Comparison of ENCODE assay signal across 8 mouse cellular contexts in the genomic region with DNA sequence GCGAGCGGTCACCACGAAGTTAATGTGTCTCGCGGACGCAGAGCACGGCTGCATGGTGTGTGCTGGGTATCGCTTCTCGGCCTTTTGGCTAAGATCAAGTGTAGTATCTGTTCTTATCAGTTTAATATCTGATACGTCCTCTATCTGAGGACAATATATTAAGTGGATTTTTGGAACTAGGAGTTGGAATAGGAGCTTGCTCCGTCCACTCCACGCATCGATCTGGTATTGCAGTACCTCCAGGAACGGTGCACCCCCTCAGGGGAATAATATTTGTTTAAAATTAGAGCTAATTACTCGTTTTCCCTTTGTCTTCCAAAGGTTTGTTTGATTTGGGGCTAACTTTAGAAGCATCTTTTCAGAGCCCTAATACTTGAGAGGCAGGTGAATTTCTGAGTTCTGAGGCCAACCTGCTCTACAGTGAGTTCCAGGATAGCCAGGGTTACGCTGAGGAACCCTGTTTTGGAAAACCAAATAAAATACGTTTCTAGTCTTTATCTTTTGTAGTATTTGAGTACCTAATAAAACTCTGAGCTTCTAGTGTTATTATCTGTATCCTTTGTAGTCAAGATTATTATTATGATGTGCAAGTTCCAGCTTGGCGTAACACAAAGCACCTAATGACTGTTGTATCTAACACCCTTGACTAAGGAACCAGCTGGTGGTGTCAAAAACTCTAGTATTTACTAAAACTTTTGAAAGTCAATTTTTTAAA. TPM values are rescaled to one million over a fixed set of nuclear protein-coding genes. Genes with fewer than 3 reads are reported as not detected.
DNase-seq lines count a peak whose midpoint lies in the region; ATAC-seq and TF ChIP-seq lines count a peak whose summit lies in the region.

No protein-coding gene starts in this region.

- H3K4me1 ChIP-seq in embryonic facial prominence, embryonic 13.5 days = no peaks in the 10 kb centered on the region
- no peaks in the 10 kb centered on the region for H3K4me1 ChIP-seq in hindbrain, postnatal 0 days (ENCODE audit: insufficient read depth, low read length)
- no peaks in the 10 kb centered on the region for H3K4me1 ChIP-seq in liver, embryonic 16.5 days (ENCODE audit: control insufficient read depth, low read depth, low read length)

- TF ChIP-seq CTCF in hindbrain, postnatal 0 days (IDR thresholded peaks at IDR 0.05; ENCODE audit: low read depth) = no peak

- H3K27me3 ChIP-seq in embryonic facial prominence, embryonic 13.5 days = peaks cover 29% of the 10 kb centered on the region
- no peaks in the 10 kb centered on the region for H3K27me3 ChIP-seq in hindbrain, postnatal 0 days (ENCODE audit: insufficient read depth, low read length)
- peaks cover 10% of the 10 kb centered on the region for H3K27me3 ChIP-seq in liver, embryonic 16.5 days (ENCODE audit: control insufficient read depth, insufficient read depth, low read depth, low read length)

- DNase-seq in adrenal gland, adult (ENCODE audit: inconsistent age in 2 of 2, low spot score in 1 of 2) = peak; percentile 22 to 74
- DNase-seq in adrenal gland, adult 8-10 months = no peak
- peak; percentile 58 to 65 for DNase-seq in right cerebral cortex, postnatal 10 days (ENCODE audit: low spot score in 2 of 2)
- DNase-seq in right cerebral cortex, postnatal 25 days = no peak
- DNase-seq in hindbrain, postnatal 0 days (ENCODE audit: low spot score) = peak; percentile 76
- DNase-seq in retina, postnatal 1 day = peak; percentile 92

- H3K27ac ChIP-seq in embryonic facial prominence, embryonic 13.5 days = no peak overlapping the region
- no peak overlapping the region; the same call in 1 of the 2 replicates for H3K27ac ChIP-seq in hindbrain, postnatal 0 days
- H3K27ac ChIP-seq in liver, embryonic 16.5 days (ENCODE audit: low read length) = no peak overlapping the region

- peak; percentile 83 for ATAC-seq in embryonic facial prominence, embryonic 13.5 days (ENCODE audit: insufficient number of reproducible peaks, insufficient read depth, low FRiP score, low TSS enrichment, low read depth)
- ATAC-seq in hindbrain, postnatal 0 days = peak; percentile 91
- ATAC-seq in liver, embryonic 16.5 days (ENCODE audit: low read depth) = peak; percentile 81

- H3K9me3 ChIP-seq in embryonic facial prominence, embryonic 13.5 days = no peaks in the 10 kb centered on the region
- H3K9me3 ChIP-seq in hindbrain, postnatal 0 days (ENCODE audit: low read length) = no peaks in the 10 kb centered on the region
- no peaks in the 10 kb centered on the region for H3K9me3 ChIP-seq in liver, embryonic 16.5 days (replicated peaks; ENCODE audit: control insufficient read depth, low read length)

- H3K4me3 ChIP-seq in embryonic facial prominence, embryonic 13.5 days = peak overlapping the region; percentile 47
- H3K4me3 ChIP-seq in hindbrain, postnatal 0 days (ENCODE audit: low read length) = peak overlapping the region; percentile 45
- peak overlapping the region; percentile 58; the same call in 1 of the 2 replicates for H3K4me3 ChIP-seq in liver, embryonic 16.5 days (ENCODE audit: low read depth, low read length)

- no peaks in the 10 kb centered on the region for H3K36me3 ChIP-seq in embryonic facial prominence, embryonic 13.5 days
- H3K36me3 ChIP-seq in hindbrain, postnatal 0 days (ENCODE audit: insufficient read depth, low read length) = no peaks in the 10 kb centered on the region
- no peaks in the 10 kb centered on the region for H3K36me3 ChIP-seq in liver, embryonic 16.5 days (ENCODE audit: control insufficient read depth, insufficient read depth)

- H3K4me2 ChIP-seq in embryonic facial prominence, embryonic 13.5 days = peak overlapping the region; percentile 64
- peak overlapping the region; percentile 69 for H3K4me2 ChIP-seq in hindbrain, postnatal 0 days (ENCODE audit: low read depth, low read length)
- peak overlapping the region; percentile 72 for H3K4me2 ChIP-seq in liver, embryonic 16.5 days (ENCODE audit: low read depth, low read length)

- WGBS in embryonic facial prominence, embryonic 13.5 days = 1% methylated on average over 11 of the region's 18 CpGs
- WGBS in hindbrain, postnatal 0 days = 3% methylated on average over 9 of the region's 18 CpGs
- 0% methylated on average over 9 of the region's 18 CpGs for whole genome bisulfite sequencing in liver, embryonic 16.5 days (ENCODE audit: insufficient replicate concordance)

- H3K9ac ChIP-seq in embryonic facial prominence, embryonic 13.5 days = peak overlapping the region; percentile 60; the same call in 1 of the 2 replicates
- H3K9ac ChIP-seq in hindbrain, postnatal 0 days (replicated peaks; ENCODE audit: low read length) = peak overlapping the region; percentile 54; the same call in 1 of the 2 replicates
- H3K9ac ChIP-seq in liver, embryonic 16.5 days (ENCODE audit: low read depth, low read length) = no peak overlapping the region; the same call in 1 of the 2 replicates

RNA-seq across cellular contexts. Expression of gene Mreg, which starts 14.2 kb away (rescaled TPM):
- 1 to 10 TPM; 1.1 to 1.9 (median 1.1) TPM for total RNA-seq in adrenal gland, adult 8-10 months (2022)
- 3.9 and 4.2 TPM in 2 replicates for polyA plus RNA-seq in embryonic facial prominence, embryonic 13.5 days (2015; fragmentation: Nextera tagmentation; extraction: Ambion mirVana)
- 2.1 and 2.7 TPM in 2 replicates for total RNA-seq in hindbrain, postnatal 0 days (2014; rRNA removed)
- 3.9 and 4.4 TPM in 2 replicates for polyA plus RNA-seq in hindbrain, postnatal 0 days (2015; fragmentation: Nextera tagmentation; extraction: Ambion mirVana)
- 8.0 and 8.1 TPM in 2 replicates for polyA plus RNA-seq in liver, embryonic 16.5 days (2015; fragmentation: Nextera tagmentation; extraction: Ambion mirVana)

RNA-seq across cellular contexts. Expression of gene Pecr, which starts 57.8 kb away (rescaled TPM):
- total RNA-seq in adrenal gland, adult 8-10 months (2022) = 10 to 100 TPM; 27.1 to 35.2 (median 27.7) TPM
- polyA plus RNA-seq in embryonic facial prominence, embryonic 13.5 days (2015; fragmentation: Nextera tagmentation; extraction: Ambion mirVana) = 36.2 and 43.1 TPM in 2 replicates
- 1.8 and 3.8 TPM in 2 replicates for total RNA-seq in hindbrain, postnatal 0 days (2014; rRNA removed)
- 13.5 and 14.4 TPM in 2 replicates for polyA plus RNA-seq in hindbrain, postnatal 0 days (2015; fragmentation: Nextera tagmentation; extraction: Ambion mirVana)
- polyA plus RNA-seq in liver, embryonic 16.5 days (2015; fragmentation: Nextera tagmentation; extraction: Ambion mirVana) = 75.9 and 84.2 TPM in 2 replicates

RNA-seq across cellular contexts. Expression of gene Tmem169, which starts 57.8 kb away (rescaled TPM):
- total RNA-seq in adrenal gland, adult 8-10 months (2022) = under 1 TPM; 0.32 to 0.86 (median 0.66) TPM
- 3.5 and 4.8 TPM in 2 replicates for polyA plus RNA-seq in embryonic facial prominence, embryonic 13.5 days (2015; fragmentation: Nextera tagmentation; extraction: Ambion mirVana)
- 25.3 and 37.2 TPM in 2 replicates for total RNA-seq in hindbrain, postnatal 0 days (2014; rRNA removed)
- 32.7 and 37.0 TPM in 2 replicates for polyA plus RNA-seq in hindbrain, postnatal 0 days (2015; fragmentation: Nextera tagmentation; extraction: Ambion mirVana)
- polyA plus RNA-seq in liver, embryonic 16.5 days (2015; fragmentation: Nextera tagmentation; extraction: Ambion mirVana) = 0.45 and 0.72 TPM in 2 replicates

Comparison
In these comparisons a context has a peak if more than half of its experiments do, and no peak if none do; other contexts are left out.
1. DNase-seq: peak in adrenal gland, adult (2 of 2), right cerebral cortex, postnatal 10 days (2 of 2), hindbrain, postnatal 0 days (single experiment) and retina, postnatal 1 day (single experiment); none in adrenal gland, adult 8-10 months (single experiment) and right cerebral cortex, postnatal 25 days (single experiment).
2. Peak in every context shown above with its lines, with median percentiles within 50 percentile points of each other: ATAC-seq, H3K4me2 ChIP-seq and H3K4me3 ChIP-seq.